Mouse (Mus musculus): ENCODE data around the gene Myo1f.

DNA sequence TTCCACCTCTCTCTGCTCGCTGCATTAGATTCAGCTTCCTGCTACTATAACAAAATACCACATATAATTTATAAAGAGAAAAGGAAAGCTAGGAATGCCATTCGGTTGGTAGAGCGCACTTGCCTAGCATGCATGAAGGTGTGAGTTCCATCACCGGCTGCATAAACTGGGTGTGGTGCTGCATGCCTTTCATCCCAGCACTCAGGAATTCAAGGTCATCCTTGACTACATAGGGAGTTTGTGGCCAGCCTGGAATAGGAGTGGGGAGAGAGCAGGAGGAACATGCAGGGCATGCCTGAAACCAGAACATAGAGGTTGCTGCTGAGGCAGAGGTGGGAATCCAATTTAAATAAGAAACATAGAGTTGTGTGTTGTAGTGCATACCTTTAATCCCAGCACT is 28.6 kb downstream of the Myo1f start:
- TF ChIP-seq CTCF (IDR thresholded peaks at IDR 0.05; ENCODE audit: borderline replicate concordance, insufficient read depth, low read length) (no peak), POLR2A (IDR thresholded peaks at IDR 0.05; ENCODE audit: low read depth, low read length) (no peak)
